Mouse (Mus musculus) gonadal fat pad, adult 2 months (tissue): ENCODE measurements at regions not wholly inside any gene's neighbourhood (a gene's known extent, or its start where the extent isn't known, plus 50 kb on each side); places are given as distances from the start of the nearest gene placed in this dataset.
"Not testable (repeated sequence)": the region's sequence is repeated elsewhere in the genome, so short reads cannot be mapped to it uniquely, and the experiment has no call there.

ENCODE experiments used
- DNase-seq: peaks from one replicate; pipeline ENCODE4 v3.0.0-alpha.2; 2012; ENCODE audit warnings: low read depth

DNA sequence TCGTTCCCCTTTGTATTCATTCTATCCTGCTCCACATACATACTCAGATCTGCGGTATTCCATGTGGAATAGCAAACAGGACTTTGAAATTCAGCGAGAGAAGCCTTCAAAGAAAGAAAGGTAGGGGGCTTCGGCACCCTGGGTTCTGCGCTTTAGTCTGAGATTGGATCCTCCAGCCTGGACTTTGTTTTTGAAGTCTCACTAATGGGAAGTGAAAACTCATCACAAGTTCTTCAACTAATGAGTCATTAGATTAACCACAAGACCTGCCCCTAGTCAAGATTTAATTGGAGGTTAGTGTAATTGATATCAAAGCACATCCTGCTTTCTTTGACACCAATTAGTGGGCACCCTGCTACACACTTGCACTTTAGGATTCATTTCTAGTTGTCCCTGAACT is 492.5 kb upstream of the Zfp960 start:
- DNase-seq: no peak

DNA sequence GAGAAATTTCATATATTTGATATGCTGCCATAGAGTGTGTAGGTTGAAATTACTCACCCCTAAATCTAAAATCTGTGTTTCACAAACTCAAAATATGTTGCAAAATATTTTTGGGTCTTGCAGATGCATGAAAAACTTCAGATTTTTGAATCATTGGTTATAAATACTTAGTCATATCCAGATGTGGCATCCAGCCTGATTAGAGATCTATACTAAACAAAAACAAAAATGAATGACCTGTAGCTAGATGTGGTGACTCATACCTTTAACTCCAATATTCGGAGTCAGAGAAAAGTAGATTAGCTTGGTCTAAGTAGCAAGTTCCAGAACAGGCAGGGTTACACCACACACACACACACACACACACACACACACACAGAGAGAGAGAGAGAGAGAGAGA is 475.1 kb upstream of the Zfp960 start:
- DNase-seq: no peak

DNA sequence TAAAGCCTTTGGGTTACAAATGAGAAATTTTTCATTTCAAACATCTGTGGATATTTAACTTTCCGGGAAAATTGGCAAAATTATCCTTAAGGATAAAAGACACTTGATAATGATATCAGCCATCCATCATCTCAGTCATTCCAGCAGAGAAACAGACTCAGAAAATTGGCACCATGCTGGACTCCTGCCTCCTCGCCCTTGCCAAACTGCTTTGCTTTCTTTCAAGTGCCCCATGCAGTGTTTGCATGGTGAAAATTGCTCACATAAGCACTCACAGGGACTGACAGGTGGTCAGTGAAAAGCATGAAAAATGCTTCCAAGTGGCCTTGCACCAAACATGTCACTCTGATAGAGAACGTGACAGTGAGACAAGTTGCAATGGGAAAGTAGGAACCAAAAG is 464.2 kb upstream of the Zfp960 start:
- no peak for DNase-seq

DNA sequence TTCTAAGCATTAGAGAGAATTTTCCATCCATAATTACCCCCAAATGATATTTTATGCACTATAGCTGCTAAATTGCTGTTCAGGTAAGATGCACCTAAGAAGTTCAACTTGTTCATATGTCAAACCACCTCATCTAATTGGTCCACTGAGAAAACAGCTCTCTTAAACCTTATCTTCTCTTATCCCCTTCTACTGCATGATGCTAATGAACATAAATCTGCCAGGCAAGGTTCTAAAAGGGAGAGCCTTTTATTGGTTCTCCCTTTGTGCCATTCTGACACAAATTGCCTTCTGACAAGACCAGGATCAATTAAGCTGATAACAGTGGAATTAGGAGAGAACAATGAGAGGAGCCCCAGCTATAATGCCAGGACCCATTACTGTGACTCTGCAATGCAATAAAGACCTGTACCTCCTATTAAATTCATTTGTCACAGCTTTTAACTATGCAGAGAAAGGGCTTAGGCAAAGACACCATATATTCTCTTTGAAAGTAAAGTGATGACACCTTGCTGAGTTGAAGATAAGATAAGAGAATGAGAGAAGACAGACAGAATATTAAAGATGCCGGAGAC is 451.4 kb upstream of the Zfp960 start:
- DNase-seq: no peak

DNA sequence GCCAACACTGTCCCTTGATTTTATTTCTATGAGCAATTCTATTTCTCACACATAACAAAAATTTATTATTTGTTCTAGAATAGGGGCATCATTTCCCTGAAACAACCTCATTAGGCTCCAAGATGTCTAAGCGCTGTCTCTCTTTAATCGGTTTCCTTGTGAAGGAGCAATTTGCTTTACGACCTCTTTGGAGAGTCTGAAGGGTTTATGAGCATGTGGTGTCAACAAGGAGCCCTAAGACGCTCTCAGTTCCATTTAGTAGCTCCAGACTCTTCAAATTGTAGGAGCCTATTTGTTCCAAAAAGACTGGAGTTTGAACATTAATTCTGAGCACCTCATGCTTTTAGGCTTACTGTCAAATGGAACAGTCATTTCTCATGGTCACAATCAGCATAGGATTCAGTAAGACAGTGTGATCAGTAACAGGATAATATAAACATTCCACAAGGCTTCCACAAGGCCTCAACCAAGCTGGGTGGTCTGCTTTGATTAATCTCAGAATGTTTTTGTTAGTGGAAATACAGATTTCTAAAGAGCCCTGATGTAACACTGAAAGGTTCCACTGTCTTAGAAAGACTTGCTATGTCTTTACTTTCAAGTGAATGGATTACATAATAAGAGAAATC is 441.9 kb upstream of the Zfp960 start:
- DNase-seq: no peak

DNA sequence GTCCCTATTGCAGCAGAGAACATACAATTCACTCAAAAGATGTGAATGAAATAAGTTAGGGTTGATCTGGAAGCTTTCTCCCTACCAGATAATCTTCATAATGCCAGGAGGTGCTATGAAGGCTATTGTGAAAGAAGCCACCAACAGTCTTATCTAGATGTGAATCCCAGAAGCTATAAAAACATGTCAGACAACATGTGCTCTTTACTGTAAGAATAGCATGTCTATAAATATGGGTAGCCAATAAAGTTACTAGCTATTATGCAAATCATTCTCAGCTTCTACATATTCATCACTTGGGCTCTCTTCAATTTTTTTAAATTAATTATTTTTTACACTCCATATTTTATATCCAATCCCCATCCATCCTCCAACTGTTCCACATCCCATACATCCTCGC is 434.1 kb upstream of the Zfp960 start:
- DNase-seq: no peak

DNA sequence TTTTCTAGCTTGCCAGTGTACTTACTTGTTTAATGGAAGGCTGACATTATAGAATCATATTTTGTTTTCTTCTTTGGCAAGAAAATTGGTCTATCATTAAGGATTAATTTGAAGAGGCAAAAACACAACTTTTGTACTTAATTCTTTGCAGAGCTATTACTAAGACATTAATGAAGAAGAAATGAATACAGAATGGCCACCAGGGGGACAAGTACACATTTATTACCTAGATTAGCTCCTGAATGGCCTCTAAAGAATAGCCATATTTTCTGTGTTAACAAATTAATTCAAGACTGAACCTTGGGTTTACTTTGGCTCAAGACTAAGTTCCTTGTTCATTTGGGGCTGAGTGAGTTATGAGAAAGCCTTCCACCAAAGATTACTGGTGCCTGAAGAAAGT is 430.5 kb upstream of the Zfp960 start:
- no peak for DNase-seq

DNA sequence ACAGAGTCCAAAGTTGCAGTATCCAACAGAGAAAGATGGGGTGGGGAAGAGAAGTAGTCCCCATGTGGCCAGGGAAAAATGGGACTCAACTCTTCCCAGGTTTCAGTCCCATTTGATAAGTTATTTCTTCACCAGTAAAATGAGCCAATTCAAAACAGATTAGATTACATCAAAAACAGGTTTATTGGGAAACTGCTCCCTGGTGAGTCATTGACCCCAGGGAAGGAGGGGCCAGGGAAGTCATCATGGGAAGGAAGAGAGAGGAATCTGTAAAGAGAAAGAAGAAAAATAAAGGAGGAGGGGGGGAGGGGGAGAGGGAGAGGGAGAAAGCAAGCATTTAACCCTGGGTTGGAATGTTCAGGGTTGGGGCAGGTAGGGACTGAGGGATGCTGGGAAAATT is 426.4 kb upstream of the Zfp960 start:
- no peak for DNase-seq

DNA sequence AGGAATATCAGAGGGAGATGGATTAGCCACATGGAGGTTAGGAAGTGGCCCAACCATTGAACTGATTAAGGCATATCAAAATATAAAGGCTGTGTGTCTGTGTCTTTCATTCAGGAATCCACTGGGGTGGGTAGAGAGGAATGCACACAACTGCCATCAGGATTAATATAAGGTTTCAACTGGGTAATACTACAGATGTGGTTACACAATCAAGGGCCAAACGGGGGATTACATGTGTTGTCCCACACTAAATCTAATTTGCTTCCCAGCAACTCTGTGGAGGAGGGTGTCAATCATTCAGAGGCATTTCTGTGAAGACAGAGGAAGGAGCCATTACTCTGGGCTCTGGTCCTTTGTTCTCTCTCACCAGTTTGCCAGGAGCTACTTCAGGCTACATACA is 416.0 kb upstream of the Zfp960 start:
- DNase-seq: no peak

DNA sequence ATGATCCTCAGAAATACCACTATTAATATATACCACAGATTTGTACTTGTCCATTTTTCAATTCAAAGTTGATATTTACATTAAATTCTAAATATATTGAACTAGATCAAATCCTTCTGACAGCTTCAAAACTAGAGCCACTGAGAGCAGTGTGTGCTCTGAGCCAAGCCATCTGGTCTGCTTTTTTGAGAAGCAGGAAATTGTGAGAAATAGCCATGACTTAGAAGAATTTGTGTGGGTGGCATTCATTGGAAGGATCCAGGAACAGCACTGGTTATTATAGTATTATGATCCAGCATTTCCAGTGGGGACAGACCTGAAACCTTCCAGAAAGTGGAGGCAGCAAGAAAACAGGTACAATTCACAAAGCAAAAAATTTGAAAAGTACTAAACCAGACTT is 398.7 kb upstream of the Zfp960 start:
- DNase-seq: no peak

DNA sequence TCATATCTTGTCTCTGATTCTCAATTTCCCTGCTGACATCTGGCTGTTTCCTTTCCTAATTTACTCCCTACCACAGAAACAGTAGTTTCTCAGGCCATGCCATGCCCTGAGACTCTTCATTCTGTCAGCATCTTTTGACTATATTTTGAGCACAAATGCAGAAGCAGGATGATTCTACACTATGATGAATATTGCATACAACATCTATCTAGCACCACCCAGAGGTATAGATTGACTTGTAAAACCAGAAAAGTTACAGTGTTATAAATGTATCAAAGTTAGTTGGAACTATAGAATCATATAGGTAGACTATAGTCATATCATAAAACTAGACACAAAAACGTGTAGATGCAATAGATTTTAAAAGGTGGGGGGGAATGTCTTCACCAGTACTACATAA is 396.3 kb upstream of the Zfp960 start:
- DNase-seq: no peak

DNA sequence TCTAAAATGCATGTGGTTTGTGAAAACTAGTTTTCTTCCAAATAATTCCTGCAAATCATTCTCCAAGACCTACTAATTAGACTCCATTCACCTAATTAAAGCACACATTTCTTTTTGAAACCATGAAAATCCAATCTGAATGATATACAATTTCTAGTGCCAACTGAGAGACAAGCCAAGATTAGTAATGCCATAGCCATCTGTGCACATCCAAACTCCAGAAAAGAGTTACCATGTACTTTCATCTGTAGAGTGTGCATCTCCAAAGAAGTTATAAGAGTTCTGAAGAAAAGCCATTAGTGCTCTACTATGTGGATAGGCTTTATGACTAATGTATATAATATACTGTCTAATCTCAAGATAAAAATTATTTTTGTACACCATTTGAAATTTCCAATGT is 359.7 kb upstream of the Zfp960 start:
- no peak for DNase-seq

DNA sequence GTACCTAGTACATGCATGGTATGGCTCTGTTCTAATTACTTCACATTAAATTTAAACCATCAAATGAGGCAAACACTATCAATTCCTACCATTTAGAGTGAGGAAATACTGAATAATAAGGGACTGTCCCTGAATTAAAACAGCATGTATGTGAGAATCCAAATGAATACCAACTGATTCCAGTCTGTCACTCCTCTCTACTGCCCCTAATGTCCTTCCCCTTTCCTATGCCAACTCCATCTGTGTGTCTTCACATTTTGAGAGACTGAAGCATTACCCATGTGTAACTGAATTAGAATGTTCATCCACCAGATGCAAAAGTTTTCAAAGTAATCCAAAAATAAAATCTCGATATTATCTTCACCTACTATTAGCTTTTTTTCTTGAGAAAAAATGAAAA is 358.0 kb upstream of the Zfp960 start:
- DNase-seq: no peak

DNA sequence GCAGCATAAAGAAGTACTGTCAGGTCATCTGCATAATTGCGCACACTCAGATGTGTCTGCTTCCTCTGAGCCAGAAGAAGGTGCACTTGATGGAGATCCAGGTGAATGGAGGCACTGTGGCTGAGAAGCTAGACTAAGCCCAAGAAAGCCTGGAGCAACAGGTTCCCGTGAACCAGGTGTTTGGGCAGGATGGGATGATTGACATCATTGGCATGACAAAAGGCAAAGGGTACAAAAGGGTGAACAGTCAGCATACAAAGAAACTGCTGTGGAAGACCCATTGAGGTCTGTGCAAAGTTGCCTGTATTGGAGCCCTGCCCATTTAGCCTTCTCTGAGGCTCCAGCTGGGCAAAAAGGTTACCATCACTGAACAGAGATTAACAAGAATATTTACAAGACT is 337.0 kb upstream of the Zfp960 start:
- DNase-seq: no peak

DNA sequence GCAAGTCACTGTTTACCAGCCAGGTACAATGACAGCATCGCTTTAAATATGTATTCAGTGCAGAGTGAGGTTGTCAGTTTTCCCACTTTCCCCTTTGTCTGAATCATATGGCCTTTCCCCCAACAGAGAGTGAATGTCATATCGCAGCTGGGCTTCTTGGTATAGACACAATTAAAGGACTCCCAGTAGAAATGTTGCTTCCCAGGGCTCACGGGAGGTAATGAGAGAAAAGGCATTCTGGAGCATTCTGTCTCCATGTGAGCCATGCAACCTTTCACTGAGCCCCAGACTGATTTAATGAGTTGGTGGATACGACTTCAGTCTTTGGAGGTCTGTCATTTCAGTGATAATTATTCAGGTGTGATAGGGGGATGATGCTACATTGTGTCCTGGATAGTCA is 310.8 kb upstream of the Zfp960 start:
- no peak for DNase-seq

DNA sequence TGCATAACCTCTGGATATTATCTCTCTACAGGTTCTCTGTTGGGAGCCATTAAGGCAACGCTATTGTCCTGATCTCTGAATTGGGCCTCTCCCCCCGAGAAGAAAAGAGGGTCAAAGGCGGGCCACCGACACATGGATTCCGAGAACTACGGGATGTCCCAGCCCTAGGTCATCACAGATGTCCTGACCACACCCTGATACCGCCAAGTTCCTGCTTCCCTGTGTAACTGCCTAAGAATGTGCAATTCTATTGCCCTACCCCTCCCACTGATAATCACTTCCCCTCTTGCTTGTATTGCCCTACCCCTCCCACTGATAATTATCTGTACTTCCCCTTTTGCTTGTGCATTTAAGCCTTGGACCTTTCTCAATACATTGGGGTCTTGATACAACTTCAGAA is 293.3 kb upstream of the Zfp960 start:
- not testable (repeated sequence) for DNase-seq

DNA sequence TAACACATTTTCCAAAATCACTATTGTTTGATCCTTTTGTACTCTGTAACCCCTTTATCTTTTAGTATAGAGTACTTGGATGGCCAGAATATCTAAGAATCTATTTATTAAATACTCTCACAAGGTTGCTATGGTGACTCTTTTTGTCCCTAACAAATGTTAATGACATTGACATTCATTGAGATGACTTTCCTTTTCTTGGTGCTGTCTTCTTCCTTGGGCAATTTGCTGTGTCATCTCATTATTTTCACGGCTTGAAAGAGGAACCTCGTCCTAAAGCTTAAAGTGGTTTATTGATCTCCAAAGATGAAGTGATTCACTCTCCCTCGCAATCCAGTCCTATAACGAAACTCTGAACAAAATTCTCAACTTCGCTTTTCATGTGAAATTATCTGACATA is 265.6 kb upstream of the Zfp960 start:
- no peak for DNase-seq

DNA sequence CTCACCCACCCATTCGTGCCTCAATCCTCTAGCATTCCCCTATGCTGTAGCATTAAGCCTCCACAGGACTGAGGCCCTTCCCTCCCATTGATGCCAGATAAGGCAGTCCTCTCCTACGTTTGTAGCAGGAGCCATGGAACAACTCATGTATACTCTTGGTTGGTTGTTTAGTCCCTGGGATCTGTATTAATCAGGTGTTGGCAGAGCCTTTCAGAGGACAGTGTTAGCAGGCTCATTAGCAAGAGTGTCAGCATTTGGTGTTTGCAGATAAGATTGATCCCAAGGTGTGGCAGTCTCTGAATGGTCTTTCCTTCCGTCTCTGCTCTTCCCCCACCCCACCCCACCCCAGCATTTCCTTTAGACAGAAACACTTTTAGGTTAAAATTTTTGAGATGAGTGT is 258.9 kb upstream of the Zfp960 start:
- DNase-seq: no peak

DNA sequence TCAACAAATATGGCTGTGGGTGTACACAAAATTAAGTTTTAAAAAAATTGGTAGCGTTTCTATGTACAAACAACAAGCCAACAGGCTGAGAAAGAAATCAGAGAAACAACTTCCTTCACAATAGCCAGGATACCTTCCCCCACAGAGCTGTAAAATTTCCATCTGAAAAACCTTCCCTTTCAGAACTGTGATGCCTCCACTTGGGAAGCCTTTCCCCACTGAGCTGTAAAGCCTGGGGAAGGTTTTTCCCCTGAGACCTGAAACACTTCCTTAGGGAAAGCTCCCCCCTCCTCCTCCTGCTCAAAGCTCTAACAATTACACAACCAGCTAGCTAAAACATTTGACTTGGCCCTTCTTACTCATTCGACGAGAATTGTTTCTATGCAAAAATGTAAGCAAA is 245.5 kb upstream of the Zfp960 start:
- DNase-seq: no peak

DNA sequence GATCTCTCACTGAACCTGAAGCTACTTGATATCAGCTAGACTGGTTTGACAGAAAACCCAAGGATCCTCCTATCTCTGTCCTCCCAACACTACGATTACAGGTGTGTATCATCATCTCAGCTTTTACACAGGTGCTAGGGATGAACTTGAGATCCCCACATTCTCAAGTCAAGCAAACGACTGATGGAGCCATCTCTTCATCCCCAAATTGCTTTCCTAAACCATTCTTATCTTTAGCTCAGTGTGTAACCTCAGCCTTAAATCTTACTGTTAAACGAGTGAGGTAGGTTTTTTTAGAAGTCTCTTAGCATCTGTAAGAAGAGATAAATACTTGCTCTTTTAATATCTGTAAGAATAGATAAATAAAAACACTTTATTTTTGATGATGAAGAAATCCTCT is 242.2 kb upstream of the Zfp960 start:
- DNase-seq: no peak

DNA sequence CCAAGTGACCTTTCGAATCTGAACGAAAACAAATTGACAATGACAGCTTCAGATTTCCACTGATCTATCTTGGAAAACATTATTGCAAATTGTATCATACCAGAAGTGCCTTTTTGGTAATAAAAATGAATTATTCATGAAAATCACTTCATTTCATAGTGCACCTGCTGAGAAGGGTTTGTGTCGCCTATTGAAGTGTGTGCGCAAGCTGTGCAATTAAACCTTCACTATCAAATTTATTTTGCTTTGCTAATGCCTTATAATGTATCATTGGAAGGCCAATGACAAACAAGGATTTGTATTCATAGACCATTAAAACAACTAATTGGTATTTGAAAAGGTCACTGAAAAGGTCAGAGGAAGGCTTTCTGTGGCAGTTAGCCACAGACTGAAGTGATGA is 224.8 kb upstream of the Zfp960 start:
- no peak for DNase-seq

DNA sequence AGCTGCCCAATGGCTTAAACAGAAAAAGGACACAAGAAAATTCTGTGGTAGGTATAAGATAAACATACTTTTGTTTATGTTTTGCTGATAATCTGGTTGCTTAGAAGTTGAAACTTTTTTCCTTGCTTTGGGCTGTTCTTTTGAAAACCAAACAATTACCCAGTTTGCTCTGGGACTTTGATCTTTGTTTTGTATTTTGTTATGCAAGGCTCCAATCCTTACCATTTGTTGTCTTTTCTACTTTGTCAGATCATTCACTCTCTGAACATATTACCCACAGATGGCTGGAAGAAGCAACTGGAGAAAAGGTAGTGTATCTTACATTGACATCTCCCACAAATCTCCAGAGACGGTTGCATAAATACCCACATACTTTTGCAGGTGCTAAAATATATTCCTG is 203.1 kb upstream of the Zfp960 start:
- DNase-seq: no peak

DNA sequence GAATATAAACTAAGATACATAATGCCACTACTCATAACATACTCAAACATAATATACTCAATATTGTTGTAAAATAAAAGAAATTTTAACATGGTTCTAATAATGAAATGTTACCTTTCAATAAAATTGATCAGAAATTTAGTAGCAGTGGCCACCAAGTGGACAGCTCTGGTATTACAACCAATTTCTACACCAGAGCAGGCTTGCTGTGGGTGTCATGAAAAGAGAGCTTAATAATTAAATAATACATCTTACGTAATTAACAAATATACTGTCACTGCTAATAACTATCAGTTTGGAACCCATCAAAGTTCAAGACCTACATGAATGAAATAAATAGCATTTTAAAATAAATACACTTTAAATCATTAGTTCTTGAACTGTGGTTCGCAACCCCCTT is 163.1 kb upstream of the Zfp960 start:
- no peak for DNase-seq

DNA sequence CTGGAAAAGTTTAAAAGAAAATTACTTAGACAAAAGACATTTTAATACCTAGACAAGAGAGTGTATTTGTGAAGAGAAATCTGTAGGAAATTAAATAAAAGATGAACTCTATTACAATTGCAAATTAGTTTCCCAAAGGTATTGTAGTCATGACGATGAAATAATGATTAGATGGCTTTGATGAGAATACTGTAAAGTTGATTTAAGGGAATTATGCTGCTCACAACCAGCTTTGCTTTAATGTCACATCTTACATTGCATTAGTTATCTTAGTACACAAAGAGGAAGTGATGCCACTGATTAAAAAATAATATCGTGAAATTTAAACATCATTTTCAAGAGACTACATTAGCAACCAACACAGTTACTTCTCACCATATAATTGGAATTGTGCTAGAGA is 145.7 kb upstream of the Zfp960 start:
- no peak for DNase-seq
